Mouse (Mus musculus) midbrain, embryonic 14.5 days (tissue): ENCODE results near the gene Def8. TPM values are rescaled to one million over a fixed set of nuclear protein-coding genes. Genes with fewer than 3 reads are reported as not detected.
A peak's percentile ranks its signal among the peaks of the same experiment; 100 is the strongest.

Experiments used
- ATAC-seq: fragments of 200-750 bp; cut with Nextera tagmentation; 2 replicates; pipeline ENCODE4 v1.8.0; 2017; ENCODE audit warnings: moderate number of reproducible peaks, moderate library complexity; ENCODE audit not compliant: low FRiP score, low TSS enrichment
- DNase-seq: peaks from one replicate; pipeline ENCODE4 v3.0.0-alpha.2; 2015
- H3K27ac ChIP-seq: fragments of 300-500 bp; sonication (generic); replicated peaks from 2 replicates; pipeline ENCODE4 v1.5.1; 2014; ENCODE audit warnings: mild to moderate bottlenecking, low read depth, low read length, moderate library complexity
- H3K27me3 ChIP-seq: fragments of 300-500 bp; sonication (generic); 2 replicates; pipeline ENCODE4 v1.6.1; 2014; ENCODE audit warnings: low read length, control low read depth, mixed read lengths; ENCODE audit not compliant: control insufficient read depth, insufficient read depth
- H3K36me3 ChIP-seq: fragments of 300-500 bp; sonication (generic); 2 replicates; pipeline ENCODE4 v1.6.1; 2014; ENCODE audit warnings: low read length, control low read depth; ENCODE audit not compliant: control insufficient read depth, insufficient read depth
- H3K4me1 ChIP-seq: fragments of 300-500 bp; sonication (generic); 2 replicates; pipeline ENCODE4 v1.6.1; 2014; ENCODE audit warnings: mild to moderate bottlenecking, antibody characterized with exemption, low read length, control low read depth; ENCODE audit not compliant: control insufficient read depth, insufficient read depth
- H3K4me2 ChIP-seq: fragments of 300-500 bp; sonication (generic); 2 replicates; pipeline ENCODE4 v1.6.1; 2014; ENCODE audit warnings: mild to moderate bottlenecking, low read length, moderate library complexity
- H3K4me3 ChIP-seq: fragments of 300-500 bp; sonication (generic); replicated peaks from 2 replicates; pipeline ENCODE4 v1.5.1; 2014; ENCODE audit warnings: low read depth, low read length
- H3K9ac ChIP-seq: fragments of 300-500 bp; sonication (generic); replicated peaks from 2 replicates; pipeline ENCODE4 v1.6.1; 2014; ENCODE audit warnings: mild to moderate bottlenecking, low read length, moderate library complexity
- H3K9me3 ChIP-seq: fragments of 300-500 bp; sonication (generic); 2 replicates; pipeline ENCODE4 v1.6.1; 2016; ENCODE audit warnings: low read length, control low read depth, mixed read lengths; ENCODE audit not compliant: control insufficient read depth
- WGBS: fragments of 180-500 bp; shearing (Covaris S2); extraction: QIAGEN DNeasy Blood & Tissue Kit; methylation state at CpG from one replicate; pipeline ENCODE4 v1.1.7; 2014; 5-methylcytosine and 5-hydroxymethylcytosine counted together
- polyA plus RNA-seq: library from polyadenylated mRNA; unstranded; fragments of >200 nt; fragmentation: Nextera tagmentation; extraction: Ambion mirVana; gene quantifications from 2 replicates; pipeline ENCODE4 v1.2.1, GENCODE M21; 2014

Def8 gene
- polyA plus RNA-seq, 1 experiment from 2014 or later = 48.2 TPM

- Histone ChIP-seq H3K9me3 (no peaks in the 10 kb centered on the region), H3K36me3 (peaks cover 93% of the 10 kb centered on the region), H3K27ac (no peak overlapping the region), H3K4me3 (no peak overlapping the region), H3K27me3 (no peaks in the 10 kb centered on the region), H3K4me2 (no peak overlapping the region), H3K9ac (no peak overlapping the region), H3K4me1 (no peaks in the 10 kb centered on the region)
- WGBS = 93% methylated on average over 11 of the region's 11 CpGs
- DNase-seq = no peak
- ATAC-seq = no peak
Measured at GRCm38 (mm10) chr8:123498963-123499362, 75.6 kb downstream of the Def8 start.

GRCm38 (mm10) chr8:123499556-123499955 is 76.2 kb downstream of the Def8 start:
- ATAC-seq = no peak
- H3K9ac ChIP-seq = no peak overlapping the region
- H3K4me1 ChIP-seq = no peaks in the 10 kb centered on the region
- no peak overlapping the region for H3K27ac ChIP-seq
- no peak for DNase-seq
- H3K27me3 ChIP-seq = no peaks in the 10 kb centered on the region
- H3K9me3 ChIP-seq = no peaks in the 10 kb centered on the region
- WGBS = 96% methylated on average over 11 of the region's 11 CpGs
- H3K4me3 ChIP-seq = no peak overlapping the region
- no peak overlapping the region for H3K4me2 ChIP-seq
- H3K36me3 ChIP-seq = peaks cover 93% of the 10 kb centered on the region

- no peaks in the 10 kb centered on the region for H3K4me1 ChIP-seq
- peaks cover 94% of the 10 kb centered on the region for H3K36me3 ChIP-seq
- no peak overlapping the region for H3K27ac ChIP-seq
- H3K9ac ChIP-seq = no peak overlapping the region
- ATAC-seq (no peak), DNase-seq (no peak)
- no peak overlapping the region for H3K4me3 ChIP-seq
- no peaks in the 10 kb centered on the region for H3K9me3 ChIP-seq
- H3K27me3 ChIP-seq = no peaks in the 10 kb centered on the region
- no peak overlapping the region for H3K4me2 ChIP-seq
- WGBS = 95% methylated on average over 5 of the region's 5 CpGs
Measured at GRCm38 (mm10) chr8:123502192-123502591, 78.9 kb downstream of the Def8 start.

GRCm38 (mm10) chr8:123503801-123504467 is 80.6 kb downstream of the Def8 start:
- no peak overlapping the region for H3K27ac ChIP-seq
- no peaks in the 10 kb centered on the region for H3K27me3 ChIP-seq
- 98% methylated on average over 6 of the region's 6 CpGs for WGBS
- H3K9ac ChIP-seq = no peak overlapping the region
- H3K36me3 ChIP-seq = peaks cover 99% of the 10 kb centered on the region
- no peaks in the 10 kb centered on the region for H3K4me1 ChIP-seq
- H3K4me2 ChIP-seq = no peak overlapping the region
- H3K9me3 ChIP-seq = no peaks in the 10 kb centered on the region
- no peak for ATAC-seq
- DNase-seq = peak; percentile 33
- no peak overlapping the region for H3K4me3 ChIP-seq

GRCm38 (mm10) chr8:123504591-123505195 is 81.4 kb downstream of the Def8 start:
- DNase-seq = no peak
- Histone ChIP-seq H3K4me3 (no peak overlapping the region), H3K9me3 (no peaks in the 10 kb centered on the region), H3K27me3 (no peaks in the 10 kb centered on the region), H3K4me1 (no peaks in the 10 kb centered on the region), H3K36me3 (peaks cover 99% of the 10 kb centered on the region), H3K9ac (no peak overlapping the region), H3K27ac (0 out of 2 replicates have a peak overlapping the region, but pooled peaks have one; percentile 20), H3K4me2 (no peak overlapping the region)
- no peak for ATAC-seq
- 88% methylated on average over 9 of the region's 9 CpGs for WGBS

- no peak overlapping the region for H3K4me2 ChIP-seq
- H3K27ac ChIP-seq = no peak overlapping the region
- H3K27me3 ChIP-seq = no peaks in the 10 kb centered on the region
- no peaks in the 10 kb centered on the region for H3K4me1 ChIP-seq
- no peaks in the 10 kb centered on the region for H3K9me3 ChIP-seq
- no peak for DNase-seq
- no peak overlapping the region for H3K4me3 ChIP-seq
- WGBS = 79% methylated on average over 4 of the region's 4 CpGs
- ATAC-seq = no peak
- H3K36me3 ChIP-seq = peaks cover 99% of the 10 kb centered on the region
- no peak overlapping the region for H3K9ac ChIP-seq
Measured at GRCm38 (mm10) chr8:123505267-123505666, 81.9 kb downstream of the Def8 start.

GRCm38 (mm10) chr8:123505695-123506094 is 82.4 kb downstream of the Def8 start:
- ATAC-seq (no peak), DNase-seq (no peak)
- no peaks in the 10 kb centered on the region for H3K27me3 ChIP-seq
- H3K4me3 ChIP-seq = no peak overlapping the region
- no peaks in the 10 kb centered on the region for H3K4me1 ChIP-seq
- no peak overlapping the region for H3K9ac ChIP-seq
- H3K27ac ChIP-seq = no peak overlapping the region
- no peaks in the 10 kb centered on the region for H3K9me3 ChIP-seq
- peaks cover 99% of the 10 kb centered on the region for H3K36me3 ChIP-seq
- WGBS = 89% methylated on average over 9 of the region's 9 CpGs
- no peak overlapping the region for H3K4me2 ChIP-seq

GRCm38 (mm10) chr8:123507153-123507552 is 83.8 kb downstream of the Def8 start:
- H3K4me3 ChIP-seq = no peak overlapping the region
- H3K4me2 ChIP-seq = no peak overlapping the region
- ATAC-seq (no peak), DNase-seq (no peak)
- H3K27me3 ChIP-seq = no peaks in the 10 kb centered on the region
- no peaks in the 10 kb centered on the region for H3K4me1 ChIP-seq
- H3K27ac ChIP-seq = no peak overlapping the region
- H3K36me3 ChIP-seq = peaks cover 93% of the 10 kb centered on the region
- H3K9me3 ChIP-seq = no peaks in the 10 kb centered on the region
- H3K9ac ChIP-seq = no peak overlapping the region
- WGBS = 99% methylated on average over 5 of the region's 5 CpGs

GRCm38 (mm10) chr8:123510819-123511218 is 87.5 kb downstream of the Def8 start:
- H3K27me3 ChIP-seq = no peaks in the 10 kb centered on the region
- H3K4me2 ChIP-seq = no peak overlapping the region
- peaks cover 15% of the 10 kb centered on the region for H3K4me1 ChIP-seq
- H3K9me3 ChIP-seq = no peaks in the 10 kb centered on the region
- no peak overlapping the region for H3K4me3 ChIP-seq
- 76% methylated on average over 5 of the region's 5 CpGs for WGBS
- DNase-seq (no peak), ATAC-seq (no peak)
- peaks cover 57% of the 10 kb centered on the region for H3K36me3 ChIP-seq
- H3K27ac ChIP-seq = no peak overlapping the region
- H3K9ac ChIP-seq = no peak overlapping the region
